Mouse (Mus musculus): ENCODE measurements around the gene Ddr2.

Ddr2 gene

DNA sequence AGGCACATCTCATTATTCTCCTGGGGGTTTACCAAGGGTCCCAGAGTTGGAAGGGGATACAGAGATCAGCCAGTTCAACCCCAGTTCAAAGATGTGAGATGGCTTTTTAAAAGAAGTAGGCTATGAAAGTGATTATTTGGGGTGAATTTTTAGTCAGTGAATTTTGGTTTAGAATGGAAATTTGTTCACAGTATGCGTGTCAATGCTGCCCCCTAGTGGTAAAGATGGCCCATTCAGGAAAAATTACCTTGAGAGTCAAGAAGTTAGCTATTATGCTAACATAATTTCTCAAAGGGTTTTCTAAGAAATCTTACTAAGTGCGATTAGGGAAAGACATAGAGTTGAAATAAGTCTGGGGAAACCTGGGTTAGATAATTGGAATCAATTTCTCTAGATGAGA lies 171.2 kb downstream of the Ddr2 start:
- peak; percentile 21 for DNase-seq

DNA sequence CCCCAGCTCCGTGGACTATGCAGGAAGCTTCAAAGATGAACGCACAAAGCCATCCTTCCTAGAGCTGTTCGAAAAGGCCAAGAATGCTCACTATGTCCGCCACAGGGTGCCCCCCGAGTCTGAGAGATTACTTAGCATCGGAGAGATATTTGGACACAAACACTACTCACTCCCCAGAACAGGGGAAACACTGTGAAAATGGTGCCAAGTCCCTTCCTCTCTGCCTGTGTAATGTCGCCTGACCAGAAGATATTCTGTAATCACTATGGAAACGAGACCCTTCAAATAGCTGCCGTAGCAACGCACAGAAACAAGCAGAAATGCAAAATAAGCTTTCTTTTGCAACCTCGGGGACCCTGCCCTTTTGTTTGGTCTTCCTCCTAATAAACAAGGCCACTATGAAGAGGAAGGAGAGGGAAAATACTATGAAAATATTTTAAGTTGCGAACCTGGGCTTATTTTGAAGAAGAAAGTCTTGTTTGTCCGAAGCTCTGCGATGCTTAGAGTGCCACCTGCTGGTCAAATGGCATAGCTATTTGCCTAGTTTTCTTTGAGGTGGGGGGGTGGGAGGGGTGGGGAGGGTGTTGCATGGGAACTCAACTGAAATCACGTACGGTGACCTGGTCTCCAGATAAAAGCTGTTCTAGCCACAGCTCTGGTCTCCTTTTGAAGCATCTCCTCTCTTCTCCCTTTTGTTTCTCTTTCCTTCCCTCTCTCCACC lies 176.4 kb downstream of the Ddr2 start:
- peak; percentile 49 for DNase-seq

DNA sequence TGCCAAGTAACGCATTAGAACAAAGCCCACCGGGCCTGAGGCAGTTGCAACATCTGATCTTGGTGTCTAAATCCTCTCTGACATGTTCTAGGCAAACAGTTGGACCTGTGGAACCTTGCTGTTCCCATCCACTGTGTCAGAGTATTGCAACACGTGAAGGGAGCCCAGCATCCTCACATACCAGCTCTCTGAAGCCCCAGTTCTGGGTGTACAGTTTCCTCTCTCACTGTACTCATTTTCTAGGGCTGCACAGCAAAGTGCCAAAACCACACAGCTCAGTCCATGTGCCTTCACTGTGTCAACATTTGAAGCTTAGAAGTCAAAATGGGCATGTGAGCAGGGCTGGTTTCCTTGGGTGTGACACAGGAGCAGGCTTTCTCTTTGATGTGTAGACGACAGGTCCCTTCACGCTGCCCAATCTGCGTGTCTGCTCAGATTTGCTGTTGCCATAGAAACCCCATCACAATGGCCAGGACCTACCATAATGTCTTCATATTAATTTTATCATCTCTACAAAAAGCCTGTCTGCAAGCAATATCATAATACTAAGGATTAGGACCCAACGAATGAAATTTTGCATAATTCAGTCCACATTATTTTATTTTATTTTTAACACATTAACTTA lies 178.3 kb downstream of the Ddr2 start:
- no peak for DNase-seq

DNA sequence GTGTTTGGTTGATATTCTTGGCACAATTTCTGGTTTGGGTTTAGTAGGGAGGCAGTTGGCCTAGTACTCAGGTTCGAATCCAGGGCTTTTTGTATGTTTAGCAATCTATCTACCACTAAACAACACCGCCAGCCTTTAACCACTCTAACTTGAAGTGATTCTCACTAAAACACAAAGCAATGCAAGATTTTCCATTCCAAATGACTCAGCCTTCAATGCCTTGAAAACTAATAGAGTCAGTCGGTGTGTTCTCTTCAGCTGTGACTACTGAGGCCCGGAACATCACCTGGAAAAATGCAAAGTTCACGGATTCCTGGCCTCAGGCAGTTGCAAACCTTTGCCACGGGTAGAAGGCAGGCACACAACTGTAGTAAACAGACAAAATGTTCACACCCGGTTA lies 178.9 kb downstream of the Ddr2 start:
- no peak for DNase-seq

DNA sequence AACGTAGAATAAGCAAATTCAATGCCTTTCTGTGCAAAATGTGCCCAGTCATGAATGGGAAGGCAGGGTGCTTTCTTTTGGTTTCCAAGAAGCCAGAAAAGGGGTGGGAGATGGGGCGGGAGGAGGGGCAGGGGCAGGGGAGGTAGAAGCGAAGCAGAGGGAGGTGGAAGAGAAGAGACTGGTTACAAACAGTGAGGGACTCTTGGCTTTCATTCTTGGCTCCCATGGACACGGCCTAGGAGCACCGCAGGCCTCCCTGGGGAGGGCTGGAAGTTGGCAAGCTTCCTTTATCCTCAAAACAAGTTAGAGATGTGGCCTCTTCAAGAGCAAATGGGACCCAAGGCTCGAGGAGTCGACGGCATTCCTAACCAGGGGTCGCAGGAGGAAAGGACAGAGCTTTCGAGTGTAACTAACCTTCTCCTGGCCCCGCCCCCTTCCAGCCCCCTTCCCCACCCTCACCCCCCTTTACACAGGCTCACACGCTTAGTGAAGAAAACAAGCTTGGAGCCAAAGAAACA lies 182.0 kb downstream of the Ddr2 start, which contains the start of gene Ccdc190:
Gene Ccdc190, plus strand, starts transcription at position 195 of the 518 bp plus-strand sequence.
- DNase-seq, result peak; percentile 19

DNA sequence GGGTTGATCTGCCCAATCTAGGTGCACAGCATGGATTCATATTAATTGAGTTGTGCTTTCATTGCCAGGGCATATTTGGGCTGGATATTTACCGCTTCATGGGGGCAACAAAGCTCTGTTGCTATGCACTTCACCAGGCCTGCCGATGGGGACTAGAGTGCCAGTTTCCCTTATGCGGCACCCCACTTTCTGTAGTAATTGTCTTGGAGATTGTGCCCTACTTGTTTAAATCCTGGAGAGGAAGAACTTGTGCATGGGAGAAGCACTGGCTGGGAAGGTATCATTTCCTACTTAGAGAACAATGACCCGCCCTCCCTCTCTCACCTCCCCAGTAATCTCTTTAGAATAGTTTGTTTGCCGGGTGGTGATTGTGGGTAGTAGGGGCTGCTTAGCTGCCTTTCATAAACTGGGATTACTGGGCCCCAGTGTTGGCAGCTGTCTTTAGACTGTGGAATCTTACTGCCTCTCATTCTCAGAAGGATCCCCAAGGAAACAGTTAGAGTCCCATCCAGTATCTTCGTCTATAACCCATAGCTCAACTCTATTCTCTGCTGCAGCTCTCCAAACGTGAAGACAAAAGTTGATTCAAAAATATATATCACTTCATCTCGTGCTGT lies 182.7 kb downstream of the Ddr2 start:
- no peak for DNase-seq

DNA sequence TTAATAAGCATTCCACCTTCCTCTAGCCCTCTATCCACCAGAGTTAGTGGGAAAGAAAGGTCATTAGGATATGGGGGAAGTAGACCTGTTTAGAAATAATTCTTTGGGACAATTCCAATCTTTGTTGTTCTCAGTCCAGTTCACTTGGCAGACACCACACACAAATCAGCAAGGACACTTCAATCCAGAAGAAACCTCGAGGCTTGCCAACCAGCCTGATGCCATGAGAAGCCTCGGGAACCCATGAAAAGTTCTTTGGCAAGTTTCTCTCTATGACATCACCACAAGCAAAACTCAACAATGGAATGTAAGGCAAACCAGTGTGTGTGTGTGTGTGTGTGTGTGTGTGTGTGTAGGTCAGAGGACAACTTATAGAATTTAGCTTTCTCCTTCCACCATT lies 186.0 kb downstream of the Ddr2 start:
- no peak for DNase-seq

All from kidney, adult 18-20 months (tissue).